Mouse (Mus musculus) ES-E14 (cell line): ENCODE results near the gene Gnat2.

Experiments
- CHD2 ChIP-seq: IDR thresholded peaks from 2 replicates; pipeline ENCODE4 v1.6.1; 2014; ENCODE audit warnings: mild to moderate bottlenecking, low read depth, low read length, inconsistent platforms
- MAFK ChIP-seq: IDR thresholded peaks from 2 replicates; pipeline ENCODE4 v1.6.1; 2014; ENCODE audit warnings: mild to moderate bottlenecking, low read depth, low read length, inconsistent platforms; ENCODE audit not compliant: insufficient read depth
- ZC3H11A ChIP-seq: IDR thresholded peaks from 2 replicates; pipeline ENCODE4 v1.6.1; 2012; ENCODE audit warnings: low read depth, mild to moderate bottlenecking, inconsistent platforms, low read length, borderline replicate concordance
- ZNF384 ChIP-seq: IDR thresholded peaks from 2 replicates; pipeline ENCODE4 v1.6.1; 2012; ENCODE audit warnings: low read depth, low read length, inconsistent platforms

DNA sequence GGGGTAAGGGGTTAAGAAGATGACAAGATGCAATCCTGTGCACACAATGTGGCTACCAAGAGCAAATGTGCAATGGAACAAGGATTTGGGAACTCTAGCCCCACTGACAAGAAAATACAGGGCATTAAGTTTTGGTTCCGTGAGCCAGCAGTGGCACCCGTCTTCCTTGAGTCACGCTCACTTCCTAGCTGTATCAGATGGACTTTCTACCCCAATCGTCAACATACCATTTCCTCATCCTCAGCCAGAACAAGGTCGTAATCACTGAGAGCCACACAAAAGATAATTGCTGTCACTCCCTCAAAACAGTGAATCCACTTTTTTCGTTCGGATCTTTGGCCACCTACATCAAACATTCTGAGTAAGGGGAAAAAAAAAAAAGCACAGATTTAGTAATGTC lies 19.7 kb downstream of the Gnat2 start:
- TF ChIP-seq CHD2: no peak
- TF ChIP-seq MAFK: no peak
- no peak for TF ChIP-seq ZC3H11A
- no peak for TF ChIP-seq ZNF384
